Mouse (Mus musculus): ENCODE measurements around the gene Ak4.

DNA sequence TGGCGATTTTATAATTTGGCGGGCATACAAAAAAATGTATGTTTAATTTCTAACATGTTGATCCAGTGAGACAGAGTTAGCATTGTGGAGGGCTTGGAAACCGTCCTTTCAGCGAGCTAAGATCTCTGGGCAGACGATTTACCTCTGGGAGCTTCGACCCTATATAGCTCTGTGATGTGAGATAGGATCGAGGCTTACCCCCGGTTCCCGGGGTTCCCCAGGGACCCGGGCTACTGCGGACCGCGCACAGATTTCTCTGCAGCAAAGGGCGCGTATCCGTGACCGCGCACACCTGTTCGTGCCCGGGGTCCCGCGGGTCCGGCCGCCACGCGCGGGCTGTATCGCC lies 77.1 kb downstream of the Ak4 start:
- no peak for TF ChIP-seq CTCF (IDR thresholded peaks at IDR 0.05)
- TF ChIP-seq EP300 (IDR thresholded peaks at IDR 0.05) = no peak
